Mouse (Mus musculus) fat pad, adult 2 months (tissue): ENCODE data around the gene Doc2g.
"Not testable (repeated sequence)": the region's sequence is repeated elsewhere in the genome, so short reads cannot be mapped to it uniquely, and the experiment has no call there.

Experiments
- DNase-seq: peaks from one replicate; pipeline ENCODE4 v3.0.0-alpha.2; 2011; ENCODE audit warnings: low read depth, low spot score; ENCODE audit errors: extremely low read depth

Doc2g gene

GRCm38 (mm10) chr19:4015635-4016034 lies 12.5 kb downstream of the Doc2g start:
- no peak for DNase-seq

- peak; percentile 65 for DNase-seq
These were observed 14.9 kb downstream of the Doc2g start for GRCm38 (mm10) chr19:4017921-4018587.

- DNase-seq: peak; percentile 36
These were observed 15.8 kb downstream of the Doc2g start for GRCm38 (mm10) chr19:4018743-4019583.

GRCm38 (mm10) chr19:4023185-4023584 lies 20.1 kb downstream of the Doc2g start:
- no peak for DNase-seq

GRCm38 (mm10) chr19:4027576-4027975 lies 24.5 kb downstream of the Doc2g start:
- DNase-seq: no peak

- DNase-seq: no peak
These were observed 29.6 kb downstream of the Doc2g start for GRCm38 (mm10) chr19:4032668-4033067.

GRCm38 (mm10) chr19:4033298-4033697 lies 30.2 kb downstream of the Doc2g start:
- no peak for DNase-seq

GRCm38 (mm10) chr19:4033742-4034141 lies 30.6 kb downstream of the Doc2g start:
- DNase-seq: no peak

- DNase-seq: no peak
These were observed 33.4 kb downstream of the Doc2g start for GRCm38 (mm10) chr19:4036327-4037045.

- DNase-seq: not testable (repeated sequence)
These were observed 34.2 kb downstream of the Doc2g start for GRCm38 (mm10) chr19:4037154-4037787.

GRCm38 (mm10) chr19:4037788-4038232 lies 34.7 kb downstream of the Doc2g start, which contains the start of gene Gstp1:
TSS of gene Gstp1 (minus strand) at chr19:4037985.
- no peak for DNase-seq

- DNase-seq: not testable (repeated sequence)
These were observed 37.8 kb downstream of the Doc2g start for GRCm38 (mm10) chr19:4040941-4041340.

- DNase-seq: not testable (repeated sequence)
These were observed 38.4 kb downstream of the Doc2g start for GRCm38 (mm10) chr19:4041500-4041899.

GRCm38 (mm10) chr19:4042124-4042523 lies 39.0 kb downstream of the Doc2g start:
- DNase-seq: no peak

- DNase-seq: not testable (repeated sequence)
These were observed 41.0 kb downstream of the Doc2g start for GRCm38 (mm10) chr19:4044109-4044508.

- DNase-seq: peak; percentile 83
These were observed 43.1 kb downstream of the Doc2g start, which contains the start of gene Gstp2 for GRCm38 (mm10) chr19:4045966-4046865. TSS of gene Gstp2 (minus strand) at chr19:4046023.

GRCm38 (mm10) chr19:4046866-4047254 lies 43.7 kb downstream of the Doc2g start:
- DNase-seq: no peak

- peak; percentile 45 for DNase-seq
These were observed 44.7 kb downstream of the Doc2g start for GRCm38 (mm10) chr19:4047859-4048258.

- not testable (repeated sequence) for DNase-seq
These were observed 46.0 kb downstream of the Doc2g start for GRCm38 (mm10) chr19:4049069-4049468.

- no peak for DNase-seq
These were observed 47.9 kb downstream of the Doc2g start for GRCm38 (mm10) chr19:4051016-4051415.
